Mouse (Mus musculus): ENCODE measurements around the gene Nphp3.

Nphp3 gene

DNA sequence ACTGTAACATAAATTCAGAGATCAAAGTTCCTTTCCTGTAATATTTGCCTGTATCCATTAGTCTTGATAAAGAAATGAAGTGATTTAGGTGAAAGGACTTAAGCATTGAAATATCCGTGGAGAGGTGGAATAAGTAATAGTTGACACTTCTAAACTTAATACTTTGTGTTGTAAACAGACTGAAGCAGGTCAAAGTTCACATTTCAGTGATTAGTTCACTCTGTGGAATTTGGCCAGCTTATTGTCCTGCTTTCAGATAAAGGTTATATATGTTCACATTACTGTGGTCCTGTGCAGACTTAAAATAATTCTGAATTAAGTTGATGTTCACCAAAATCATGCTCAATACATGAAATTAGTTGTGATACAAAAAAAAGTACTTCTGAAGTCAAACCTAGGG lies 62.2 kb downstream of the Nphp3 start:
- DNase-seq (ENCODE audit: low spot score), result no peak

- DNase-seq (ENCODE audit: low spot score), result no peak
These were observed 67.9 kb downstream of the Nphp3 start for GRCm38 (mm10) chr9:104070241-104070640.

GRCm38 (mm10) chr9:104070863-104071604 lies 68.7 kb downstream of the Nphp3 start:
- no peak for DNase-seq (ENCODE audit: low spot score)

- peak; percentile 64 for DNase-seq (ENCODE audit: low spot score)
These were observed 73.5 kb downstream of the Nphp3 start for GRCm38 (mm10) chr9:104075808-104076207.

DNA sequence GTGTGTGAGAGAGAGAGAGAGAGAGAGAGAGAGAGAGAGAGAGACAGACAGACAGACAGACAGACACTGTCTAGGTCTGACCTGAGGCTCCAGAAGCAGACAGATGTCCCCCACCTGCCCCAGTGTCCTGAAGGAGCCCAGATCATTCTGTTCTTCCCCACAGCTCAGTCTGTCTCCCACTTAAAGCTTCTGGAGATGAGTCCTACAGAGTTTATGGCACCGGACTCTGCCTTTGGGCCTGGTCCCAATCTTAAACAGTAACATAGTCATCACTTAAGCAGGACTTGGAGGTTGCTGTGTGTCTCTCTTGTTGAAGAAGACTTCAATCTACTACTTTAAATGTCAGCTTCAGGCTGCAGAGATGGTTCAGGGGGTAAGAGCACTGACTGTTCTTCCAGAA lies 76.4 kb downstream of the Nphp3 start:
- no peak for DNase-seq (ENCODE audit: low spot score)

DNA sequence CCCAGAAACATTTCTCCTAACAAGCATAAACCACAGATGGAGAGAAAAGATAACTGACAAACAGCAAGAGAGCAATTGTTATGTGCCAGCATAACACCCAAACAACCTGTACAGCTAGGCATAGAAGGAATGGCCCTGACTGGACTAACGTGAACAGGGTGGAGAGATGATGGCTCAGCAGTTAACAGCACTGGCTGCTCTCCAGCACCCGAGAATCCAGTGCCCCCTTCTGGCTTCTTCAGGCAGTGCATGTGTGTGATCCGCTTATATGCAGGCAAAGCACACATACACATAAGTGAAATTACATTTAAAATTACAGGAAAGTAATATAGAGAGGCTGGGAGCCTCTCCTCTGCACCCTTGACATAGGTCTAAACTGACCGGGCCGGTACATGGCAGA lies 77.0 kb downstream of the Nphp3 start:
- DNase-seq (ENCODE audit: low spot score), result peak; percentile 76

DNA sequence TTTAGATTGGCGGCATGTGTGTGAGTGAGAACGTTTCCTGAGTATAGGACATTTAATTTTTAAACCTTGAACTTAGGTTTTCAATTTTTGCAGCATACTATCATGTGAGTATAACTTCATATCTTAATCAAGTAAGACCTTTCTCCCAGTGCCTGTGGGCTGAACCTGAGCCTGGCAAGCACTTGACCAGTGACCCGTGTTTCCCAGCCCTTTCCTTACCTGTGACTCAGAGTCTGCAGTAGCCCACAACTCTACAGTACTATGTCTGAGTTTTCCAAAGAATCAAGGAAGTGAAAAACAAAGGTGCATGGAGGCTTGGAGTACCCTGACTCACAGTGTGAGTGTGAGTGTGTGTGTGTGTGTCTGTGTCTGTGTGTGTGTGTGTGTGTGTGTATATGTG lies 77.7 kb downstream of the Nphp3 start:
- no peak for DNase-seq (ENCODE audit: low spot score)

- no peak for DNase-seq (ENCODE audit: low spot score)
These were observed 83.5 kb downstream of the Nphp3 start for GRCm38 (mm10) chr9:104085730-104086429.

DNA sequence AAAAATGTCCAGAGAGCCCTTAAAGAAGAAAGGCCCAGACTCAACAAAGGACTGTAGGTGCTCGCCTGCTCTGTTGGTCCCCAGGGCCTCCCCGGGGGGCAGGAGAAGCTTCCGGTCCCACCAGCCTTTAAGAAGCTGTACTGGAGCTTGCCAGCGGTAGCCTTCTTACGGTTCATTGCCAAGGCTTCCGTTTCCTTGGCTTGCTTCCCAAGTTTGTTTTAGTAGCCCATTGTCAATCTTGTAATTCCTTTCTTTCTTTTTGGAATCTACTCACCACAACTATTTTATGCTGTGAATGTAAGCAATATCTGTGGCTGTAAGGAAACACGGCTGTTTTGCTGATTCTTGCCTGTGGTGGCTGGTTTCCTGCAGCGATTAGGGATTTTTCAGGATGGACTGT lies 86.2 kb downstream of the Nphp3 start:
- no peak for DNase-seq (ENCODE audit: low spot score)

DNA sequence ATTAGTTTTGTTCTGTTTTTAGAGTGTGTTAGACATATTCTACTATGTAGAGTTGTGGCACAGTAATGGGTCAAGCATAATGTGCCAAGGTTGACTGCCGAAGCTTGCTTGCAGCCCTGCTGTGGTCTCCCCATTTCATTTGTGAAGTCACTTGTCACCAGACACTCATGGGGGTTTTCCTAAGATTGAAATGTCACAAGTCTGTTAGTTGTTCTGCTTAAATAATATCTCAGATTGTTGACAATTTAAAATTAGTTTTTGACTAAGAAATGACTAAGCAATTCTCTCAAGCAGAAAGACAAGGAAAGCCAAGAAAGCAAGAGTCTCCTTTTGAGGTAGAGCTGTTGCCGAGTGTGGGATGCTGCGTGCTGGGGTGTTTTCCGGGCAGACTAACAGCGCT lies 90.6 kb downstream of the Nphp3 start:
- DNase-seq (ENCODE audit: low spot score), result no peak
